Mouse (Mus musculus) heart, adult 10 weeks (tissue): Measurements from ENCODE around the gene L3mbtl2. TPM values are rescaled to one million over a fixed set of nuclear protein-coding genes. Genes with fewer than 3 reads are reported as not detected.

Experiments used
- polyA plus RNA-seq: library from polyadenylated mRNA; stranded (reverse); fragments of 350-450 nt; fragmentation: Illumina TruSeq; extraction: RNeasy Lipid Tissue Mini Kit (QIAGEN cat#74804); gene quantifications from one replicate; pipeline ENCODE4 v1.2.3, GENCODE M21; 2014; ENCODE audit warnings: low read depth, low replicate concordance

L3mbtl2 gene
- polyA plus RNA-seq = 12.1 TPM

GRCm38 (mm10) chr15:81663697-81664561, at the start of gene L3mbtl2:
TSS of gene L3mbtl2 (plus strand) at chr15:81663889.

GRCm38 (mm10) chr15:81697175-81697574, 33.5 kb downstream of the L3mbtl2 start, which contains the start of gene Chadl:
TSS of gene Chadl (minus strand) at chr15:81697287.

Other genes starting within 250 kb of the L3mbtl2 start
- 76.0 TPM for gene Rbx1, start 197.6 kb upstream of the L3mbtl2 start, polyA plus RNA-seq
- gene Ep300, start 78.5 kb upstream of the L3mbtl2 start, polyA plus RNA-seq = 21.3 TPM
- gene Chadl, start 33.4 kb downstream of the L3mbtl2 start, polyA plus RNA-seq = 2.3 TPM
- 45.5 TPM for gene Zc3h7b, start 81.2 kb downstream of the L3mbtl2 start, polyA plus RNA-seq
- gene Rangap1, start 81.6 kb downstream of the L3mbtl2 start, polyA plus RNA-seq = 20.9 TPM
- gene Tef, start 138.5 kb downstream of the L3mbtl2 start, polyA plus RNA-seq = 84.7 TPM
- 36.4 TPM for gene Tob2, start 194.9 kb downstream of the L3mbtl2 start, polyA plus RNA-seq
- 40.3 TPM for gene Phf5a, start 208.0 kb downstream of the L3mbtl2 start, polyA plus RNA-seq
- 2,087 TPM for gene Aco2, start 208.4 kb downstream of the L3mbtl2 start, polyA plus RNA-seq